Mouse (Mus musculus): ENCODE measurements around the gene Serinc5.

Gene Serinc5

DNA sequence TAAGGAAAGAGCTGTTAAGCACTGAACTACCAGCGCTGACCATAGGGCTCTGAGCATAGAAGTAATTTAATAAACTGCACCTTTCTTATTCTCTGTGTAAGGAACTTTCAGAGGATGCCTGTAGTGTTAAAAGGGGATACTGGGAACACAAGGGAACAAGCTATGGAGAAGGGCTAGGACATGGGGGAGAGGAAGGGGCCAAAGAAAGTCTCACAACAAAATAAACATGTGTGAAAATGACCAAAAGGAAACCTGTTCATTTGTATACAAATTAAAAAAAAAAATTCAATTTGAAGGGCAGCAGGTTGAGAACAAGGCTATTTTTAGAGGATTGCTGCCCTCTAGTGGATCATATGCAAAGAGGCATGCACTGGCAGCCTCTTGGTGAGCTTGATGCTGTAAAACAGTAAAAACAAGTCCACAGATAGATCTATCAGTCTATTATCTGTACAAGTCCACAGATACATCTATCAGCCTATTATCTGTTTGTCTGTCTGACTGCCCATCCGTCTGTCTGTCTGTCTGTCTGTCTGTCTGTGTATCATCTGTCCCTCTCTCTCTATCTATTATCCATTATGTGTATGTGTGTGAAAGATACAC lies 129.9 kb downstream of the Serinc5 start:
- DNase-seq (ENCODE audit: low spot score in 2 of 2) = peak; percentile 57

DNA sequence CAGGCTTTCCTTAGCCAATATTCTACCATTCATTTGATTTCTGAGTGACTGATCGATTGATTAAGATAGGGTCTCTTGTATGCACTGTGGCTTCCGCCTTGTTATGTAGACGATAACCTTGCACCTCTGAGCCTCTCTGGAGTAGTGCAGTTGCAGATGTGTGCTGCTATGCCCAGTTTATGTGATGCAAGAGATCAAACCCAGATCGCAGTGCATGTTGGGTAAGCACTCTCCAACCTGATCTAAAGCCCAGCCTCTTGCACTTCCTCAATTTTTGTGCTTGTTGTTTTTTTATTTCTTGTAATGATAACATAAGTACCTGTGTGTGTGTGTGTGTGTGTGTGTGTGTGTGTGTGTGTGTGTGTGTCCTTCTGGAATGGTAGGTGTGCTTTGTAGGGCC lies 132.0 kb downstream of the Serinc5 start:
- no peak for DNase-seq (ENCODE audit: low spot score in 2 of 2)

GRCm38 (mm10) chr13:92743337-92743736 lies 132.4 kb downstream of the Serinc5 start:
- no peak for DNase-seq (ENCODE audit: low spot score in 2 of 2)

- peak; percentile 86 to 90 for DNase-seq (ENCODE audit: low spot score in 2 of 2)
Observed at GRCm38 (mm10) chr13:92750976-92751518, 140.2 kb downstream of the Serinc5 start.

GRCm38 (mm10) chr13:92751726-92752565 lies 141.1 kb downstream of the Serinc5 start:
- peak; percentile 95 to 96 for DNase-seq (ENCODE audit: low spot score in 2 of 2)

GRCm38 (mm10) chr13:92753676-92754075 lies 142.8 kb downstream of the Serinc5 start:
- no peak for DNase-seq (ENCODE audit: low spot score in 2 of 2)

DNA sequence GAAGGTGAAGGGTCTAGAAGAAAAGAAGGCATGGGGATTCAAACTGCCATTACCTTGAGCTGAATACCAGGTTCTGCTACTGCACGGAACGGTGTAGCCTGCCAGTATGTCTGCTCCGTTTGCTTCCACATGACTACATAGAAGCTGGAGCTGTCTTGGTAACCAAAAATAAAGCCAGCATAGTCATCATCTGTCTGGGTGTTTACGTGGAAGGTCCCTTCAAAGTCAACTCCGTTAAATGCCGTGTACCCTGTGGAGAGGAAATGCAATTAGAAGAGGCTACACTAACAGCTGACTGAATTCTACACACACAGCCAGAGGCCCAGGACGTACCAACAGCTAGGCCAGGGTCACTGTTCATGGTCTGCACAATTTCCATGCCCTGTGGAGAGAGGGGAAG lies 144.1 kb downstream of the Serinc5 start:
- DNase-seq (ENCODE audit: low spot score in 2 of 2) = no peak

DNA sequence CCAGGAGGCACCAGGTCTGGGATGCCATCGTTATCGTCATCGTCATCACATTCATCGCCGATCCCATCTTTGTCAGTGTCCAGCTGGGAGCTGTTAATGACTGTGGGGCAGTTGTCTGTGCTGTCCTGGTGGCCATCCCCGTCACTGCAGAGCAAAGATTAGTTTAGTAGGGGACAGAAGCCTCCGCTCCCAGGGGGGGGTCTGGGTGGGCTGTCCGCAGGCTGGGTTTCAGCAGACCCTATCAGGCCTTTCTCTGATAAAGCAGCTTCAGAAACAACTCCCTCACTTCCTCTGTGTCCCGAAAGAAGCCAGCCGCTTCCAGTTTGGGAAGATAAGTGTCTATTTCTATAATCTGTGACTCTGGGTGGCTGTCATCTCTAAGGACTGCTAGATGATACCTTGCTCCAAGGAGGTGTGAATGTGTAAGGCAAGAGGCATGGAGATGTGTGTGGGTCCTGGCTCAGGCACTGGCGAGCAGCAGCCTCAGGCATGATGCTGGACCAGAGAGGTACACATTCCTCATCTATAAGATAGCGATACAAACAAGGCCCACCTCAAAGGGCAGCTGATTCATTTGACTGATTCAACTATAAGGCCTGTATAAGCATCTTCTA lies 147.2 kb downstream of the Serinc5 start:
- no peak for DNase-seq (ENCODE audit: low spot score in 2 of 2)

DNA sequence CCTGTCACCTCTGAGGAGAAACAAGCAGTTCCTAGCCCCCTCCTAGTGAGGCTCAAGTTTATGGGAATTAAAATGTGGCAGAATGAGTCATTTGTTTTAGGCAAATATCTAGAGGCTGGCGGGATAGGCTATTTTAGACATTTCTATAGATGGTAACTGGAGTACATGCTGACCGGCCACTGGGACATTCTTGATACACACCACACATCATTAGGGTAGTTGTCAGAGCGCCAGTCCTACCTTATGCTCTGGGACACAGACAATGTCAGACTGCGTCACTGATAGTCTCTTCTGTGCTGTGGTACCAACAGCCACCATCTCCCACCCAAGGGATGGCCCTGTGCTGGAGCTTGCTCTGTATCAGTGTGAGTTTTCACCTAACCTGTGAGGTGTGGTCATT lies 148.2 kb downstream of the Serinc5 start:
- no peak for DNase-seq (ENCODE audit: low spot score in 2 of 2)

- peak in 1 of 2 experiments; percentile 42 for DNase-seq (ENCODE audit: low spot score in 2 of 2)
Observed at GRCm38 (mm10) chr13:92760519-92760918, 149.6 kb downstream of the Serinc5 start.

All from right cerebral cortex, postnatal 10 days (tissue).